Mouse (Mus musculus) neural tube, embryonic 15.5 days (tissue): ENCODE results near the gene Shank2. TPM values are rescaled to one million over a fixed set of nuclear protein-coding genes. Genes with fewer than 3 reads are reported as not detected.

Source experiments
- ATAC-seq: fragments of 200-750 bp; cut with Nextera tagmentation; 2 replicates; pipeline ENCODE4 v1.8.0; 2017; ENCODE audit warnings: mild to moderate bottlenecking, moderate TSS enrichment, moderate library complexity; ENCODE audit not compliant: low FRiP score
- H3K27ac ChIP-seq: fragments of 300-500 bp; sonication (generic); replicated peaks from 2 replicates; pipeline ENCODE4 v1.5.1; 2015; ENCODE audit warnings: mild to moderate bottlenecking, inconsistent platforms
- H3K27me3 ChIP-seq: fragments of 300-500 bp; sonication (generic); replicated peaks from 2 replicates; pipeline ENCODE4 v1.6.1; 2015; ENCODE audit warnings: inconsistent platforms
- H3K36me3 ChIP-seq: fragments of 300-500 bp; sonication (generic); 2 replicates; pipeline ENCODE4 v1.6.1; 2015; ENCODE audit warnings: inconsistent platforms
- H3K4me1 ChIP-seq: fragments of 300-500 bp; sonication (generic); 2 replicates; pipeline ENCODE4 v1.6.1; 2015; ENCODE audit warnings: inconsistent platforms
- H3K4me2 ChIP-seq: fragments of 300-500 bp; sonication (generic); 2 replicates; pipeline ENCODE4 v1.6.1; 2015; ENCODE audit warnings: inconsistent platforms, mild to moderate bottlenecking, moderate library complexity
- H3K4me3 ChIP-seq: fragments of 300-500 bp; sonication (generic); replicated peaks from 2 replicates; pipeline ENCODE4 v1.5.1; 2015; ENCODE audit warnings: mild to moderate bottlenecking, inconsistent platforms
- H3K9ac ChIP-seq: fragments of 300-500 bp; sonication (generic); replicated peaks from 2 replicates; pipeline ENCODE4 v1.6.1; 2015; ENCODE audit warnings: mild to moderate bottlenecking, inconsistent platforms
- H3K9me3 ChIP-seq: fragments of 300-500 bp; sonication (generic); replicated peaks from 2 replicates; pipeline ENCODE4 v1.6.1; 2016; ENCODE audit warnings: inconsistent platforms
- WGBS: fragments of 180-500 bp; shearing (Covaris S2); methylation state at CpG from one replicate; pipeline ENCODE4 v1.1.7; 2015; ENCODE audit warnings: mixed read lengths; 5-methylcytosine and 5-hydroxymethylcytosine counted together
- polyA plus RNA-seq: library from polyadenylated mRNA; unstranded; fragments of >200 nt; fragmentation: Nextera tagmentation; extraction: Ambion mirVana; gene quantifications from 2 replicates; pipeline ENCODE4 v1.2.1, GENCODE M21; 2015

Gene Shank2
- polyA plus RNA-seq, 1 experiment from 2014 or later: 9.8 TPM

DNA sequence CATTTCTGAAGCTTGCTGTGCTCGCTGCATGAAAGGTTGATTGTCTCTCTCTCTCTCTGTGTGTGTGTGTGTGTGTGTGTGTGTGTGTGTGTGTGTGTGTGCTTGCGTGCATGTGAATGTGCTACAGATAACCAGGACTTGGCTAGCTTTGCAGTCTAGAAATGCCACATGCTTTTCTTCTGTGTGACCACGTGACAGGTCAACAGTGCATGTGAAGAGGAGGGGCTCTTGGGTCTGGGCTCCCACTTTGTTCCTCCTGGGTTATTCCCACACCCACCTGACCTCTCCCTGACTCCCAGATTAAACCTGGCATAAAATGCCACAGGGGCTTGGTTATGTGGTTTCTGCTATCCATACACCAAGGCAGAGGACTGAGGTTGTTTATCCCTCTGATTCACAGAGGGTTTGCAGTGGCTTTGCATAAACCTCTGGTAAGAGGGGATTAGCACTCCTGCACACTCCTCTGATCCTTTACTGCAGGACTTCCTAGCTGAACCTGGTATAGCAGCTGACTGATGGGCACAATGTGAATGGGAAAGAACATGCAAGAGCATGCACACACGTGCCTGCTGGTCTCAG, 109.4 kb downstream of the Shank2 start:
- H3K9ac ChIP-seq: no peak overlapping the region
- WGBS: 35% methylated on average over 4 of the region's 4 CpGs
- H3K4me2 ChIP-seq: no peak overlapping the region
- no peak overlapping the region for H3K27ac ChIP-seq
- no peaks in the 10 kb centered on the region for H3K36me3 ChIP-seq
- no peaks in the 10 kb centered on the region for H3K9me3 ChIP-seq
- no peaks in the 10 kb centered on the region for H3K27me3 ChIP-seq
- peaks cover 27% of the 10 kb centered on the region for H3K4me1 ChIP-seq
- no peak for ATAC-seq
- H3K4me3 ChIP-seq: no peak overlapping the region

DNA sequence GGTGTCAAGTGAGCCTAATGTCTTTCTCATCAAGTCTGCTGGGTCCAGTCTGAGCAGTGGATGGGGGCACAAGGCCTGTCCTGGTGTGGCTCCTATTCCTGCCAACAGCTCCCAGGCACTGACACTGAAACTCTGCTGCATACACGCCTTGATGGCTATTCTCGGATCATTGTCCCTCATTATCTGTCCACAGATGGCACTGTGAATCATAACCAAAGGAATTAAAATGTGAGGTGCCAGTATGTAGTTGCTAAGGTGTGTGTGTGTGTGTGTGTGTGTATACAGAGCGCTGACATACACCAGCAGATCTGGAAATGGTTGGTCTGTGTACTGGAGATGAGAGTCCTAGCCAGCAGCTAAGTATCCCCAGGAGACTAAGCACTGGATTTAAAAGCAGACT, 110.3 kb downstream of the Shank2 start:
- H3K27ac ChIP-seq: no peak overlapping the region
- no peaks in the 10 kb centered on the region for H3K36me3 ChIP-seq
- no peak overlapping the region for H3K4me2 ChIP-seq
- ATAC-seq: no peak
- H3K4me3 ChIP-seq: no peak overlapping the region
- H3K4me1 ChIP-seq: peaks cover 19% of the 10 kb centered on the region
- H3K9me3 ChIP-seq: no peaks in the 10 kb centered on the region
- no peak overlapping the region for H3K9ac ChIP-seq
- WGBS: 73% methylated on average over 3 of the region's 3 CpGs
- no peaks in the 10 kb centered on the region for H3K27me3 ChIP-seq

DNA sequence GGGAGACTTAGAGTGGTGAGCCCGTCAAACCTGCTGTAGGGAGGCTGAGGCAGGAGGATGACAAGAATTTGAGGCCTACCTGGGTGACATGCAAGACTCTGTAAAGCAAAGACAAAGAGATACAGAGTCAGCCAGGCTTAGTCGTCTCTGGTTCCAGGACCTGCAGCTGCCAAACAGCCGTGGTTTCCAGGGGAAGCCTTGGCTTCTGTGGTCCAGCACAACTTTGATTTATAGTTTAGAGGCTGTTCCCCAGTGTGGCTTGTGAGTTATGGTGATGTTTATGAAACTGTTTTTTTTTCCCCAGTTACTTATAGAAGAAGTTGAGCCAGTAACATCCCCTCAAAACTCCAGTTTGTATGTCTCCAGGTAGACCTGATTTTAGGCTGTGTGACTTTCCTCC, 112.5 kb downstream of the Shank2 start:
- Histone ChIP-seq H3K9ac (no peak overlapping the region), H3K27ac (no peak overlapping the region), H3K4me2 (no peak overlapping the region), H3K4me1 (peaks cover 14% of the 10 kb centered on the region; the same call in 1 of the 2 replicates), H3K9me3 (no peaks in the 10 kb centered on the region), H3K36me3 (no peaks in the 10 kb centered on the region), H3K27me3 (no peaks in the 10 kb centered on the region), H3K4me3 (no peak overlapping the region)
- no peak for ATAC-seq
- 58% methylated on average over 3 of the region's 3 CpGs for WGBS

DNA sequence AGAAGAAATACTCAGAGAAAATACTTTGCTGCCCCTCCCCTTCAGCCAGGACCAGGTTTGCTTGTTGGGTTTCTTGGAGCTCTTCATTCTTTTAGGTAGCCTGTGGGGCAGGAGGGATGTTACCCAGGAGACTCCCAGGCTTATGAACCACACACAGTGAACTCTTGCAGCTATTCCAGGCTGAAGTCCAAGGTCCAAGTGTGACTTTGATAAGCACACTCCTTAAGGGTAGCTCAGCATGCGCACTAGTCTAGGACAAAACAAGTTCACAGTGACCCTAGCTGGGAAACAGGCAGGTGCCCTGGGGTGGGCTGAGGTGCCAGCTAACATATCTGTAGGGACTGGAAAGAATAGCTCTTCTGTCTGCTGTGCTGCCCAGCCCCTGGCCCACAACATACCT, 117.8 kb downstream of the Shank2 start:
- H3K9me3 ChIP-seq: no peaks in the 10 kb centered on the region
- H3K4me1 ChIP-seq: no peaks in the 10 kb centered on the region
- H3K4me3 ChIP-seq: no peak overlapping the region
- WGBS: 93% methylated on average over 1 of the region's 1 CpGs
- H3K27ac ChIP-seq: no peak overlapping the region
- no peaks in the 10 kb centered on the region for H3K36me3 ChIP-seq
- ATAC-seq: no peak
- H3K27me3 ChIP-seq: no peaks in the 10 kb centered on the region
- no peak overlapping the region for H3K9ac ChIP-seq
- H3K4me2 ChIP-seq: no peak overlapping the region

DNA sequence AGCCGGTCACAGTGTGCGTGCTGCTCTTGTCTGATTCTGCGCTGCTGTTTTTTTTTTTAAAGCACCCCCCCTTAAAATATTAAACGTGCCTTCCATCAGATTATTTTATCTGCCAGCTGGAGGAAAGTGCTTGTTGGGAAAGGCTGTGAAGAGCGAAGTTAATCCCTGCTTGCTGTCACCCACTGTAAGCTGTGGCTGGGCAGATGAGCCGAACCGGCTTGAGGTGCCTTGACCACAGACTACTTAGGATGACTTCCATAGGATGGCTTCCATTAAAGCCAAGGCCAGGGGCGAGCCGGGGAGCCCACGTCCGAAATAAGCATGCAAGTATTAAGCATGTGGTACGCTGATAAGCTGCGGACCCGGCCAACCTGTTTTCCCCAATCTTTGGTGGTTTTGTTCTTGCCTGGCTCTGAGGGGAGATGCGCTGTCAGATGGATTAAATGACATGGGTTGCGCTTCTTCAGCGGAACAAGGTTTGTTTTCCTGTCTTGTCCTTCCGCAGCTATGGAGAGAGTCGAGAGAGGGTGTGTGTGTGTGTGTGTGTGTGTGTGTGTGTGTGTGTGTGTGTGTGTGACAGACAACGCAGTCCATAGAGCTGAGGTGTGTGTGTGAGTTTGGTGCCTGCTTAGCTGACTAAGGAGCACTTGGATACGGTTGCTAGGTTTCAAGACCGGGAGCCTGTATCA, 131.1 kb downstream of the Shank2 start:
- Histone ChIP-seq H3K27me3 (no peaks in the 10 kb centered on the region), H3K4me2 (peak overlapping the region; percentile 35), H3K27ac (peak overlapping the region; percentile 77), H3K4me3 (0 out of 2 replicates have a peak overlapping the region, but pooled peaks have one; percentile 5), H3K36me3 (no peaks in the 10 kb centered on the region), H3K4me1 (peaks cover 17% of the 10 kb centered on the region), H3K9me3 (no peaks in the 10 kb centered on the region), H3K9ac (no peak overlapping the region)
- 63% methylated on average over 22 of the region's 22 CpGs for WGBS
- peak; percentile 89 for ATAC-seq

DNA sequence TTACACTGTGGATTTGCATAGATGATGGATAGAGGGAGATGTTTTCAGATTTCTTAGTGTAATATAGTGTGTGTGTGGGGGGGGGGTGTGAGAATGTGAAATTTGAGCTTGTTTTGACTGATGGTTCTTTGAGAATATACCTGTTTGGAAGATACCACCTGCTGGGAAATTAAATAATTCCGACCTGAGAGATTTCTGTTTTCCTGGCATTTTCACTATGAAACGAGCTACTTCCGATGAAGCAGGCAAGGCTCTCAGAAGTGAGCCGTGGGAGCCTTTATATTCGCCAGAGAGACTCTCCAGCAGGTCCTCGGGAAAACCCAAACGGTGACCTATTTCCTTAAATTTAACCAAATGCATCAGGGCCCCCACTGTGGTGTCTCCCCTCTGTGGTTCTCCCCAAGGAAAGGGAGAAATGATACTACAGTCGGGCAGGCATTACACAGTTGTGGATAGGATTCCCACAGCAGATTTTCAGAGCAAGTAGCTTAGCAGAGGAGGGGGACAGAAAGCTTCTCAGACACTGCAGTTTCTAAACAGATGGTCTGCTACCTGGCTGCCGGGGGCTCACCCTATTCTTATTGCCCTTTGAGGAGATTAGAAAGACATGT, 131.8 kb downstream of the Shank2 start:
- peaks cover 17% of the 10 kb centered on the region for H3K4me1 ChIP-seq
- H3K36me3 ChIP-seq: no peaks in the 10 kb centered on the region
- 0 out of 2 replicates have a peak overlapping the region, but pooled peaks have one; percentile 3 for H3K9ac ChIP-seq
- H3K4me3 ChIP-seq: 0 out of 2 replicates have a peak overlapping the region, but pooled peaks have one; percentile 9
- no peaks in the 10 kb centered on the region for H3K27me3 ChIP-seq
- ATAC-seq: peak; percentile 69; the same call in 1 of the 2 replicates
- 38% methylated on average over 9 of the region's 9 CpGs for WGBS
- no peaks in the 10 kb centered on the region for H3K9me3 ChIP-seq
- peak overlapping the region; percentile 77 for H3K27ac ChIP-seq
- peak overlapping the region; percentile 35 for H3K4me2 ChIP-seq

DNA sequence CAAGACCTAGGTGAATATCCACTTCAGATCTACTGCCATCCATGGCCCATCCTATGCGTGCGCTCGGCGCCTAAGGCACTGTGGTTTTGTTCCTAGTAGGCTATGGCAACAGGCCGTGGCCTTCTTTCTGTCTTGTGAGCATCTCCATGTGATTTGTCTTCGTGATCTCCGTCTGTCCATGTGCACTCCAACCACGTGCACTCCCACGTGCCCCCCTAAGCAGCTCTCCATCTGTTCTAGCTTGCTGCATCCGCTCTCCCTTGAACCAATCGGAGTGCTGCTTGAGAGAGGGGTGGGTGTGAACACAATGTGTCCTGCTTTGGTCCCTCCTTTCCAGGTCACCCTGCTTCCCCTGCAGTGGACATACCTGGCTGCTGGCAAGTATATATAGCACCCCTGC, 133.0 kb downstream of the Shank2 start:
- H3K27ac ChIP-seq: no peak overlapping the region
- H3K27me3 ChIP-seq: no peaks in the 10 kb centered on the region
- no peak for ATAC-seq
- no peak overlapping the region for H3K4me3 ChIP-seq
- whole genome bisulfite sequencing: 85% methylated on average over 11 of the region's 11 CpGs
- H3K36me3 ChIP-seq: no peaks in the 10 kb centered on the region
- H3K9ac ChIP-seq: no peak overlapping the region
- peaks cover 18% of the 10 kb centered on the region for H3K4me1 ChIP-seq
- no peak overlapping the region for H3K4me2 ChIP-seq
- no peaks in the 10 kb centered on the region for H3K9me3 ChIP-seq

DNA sequence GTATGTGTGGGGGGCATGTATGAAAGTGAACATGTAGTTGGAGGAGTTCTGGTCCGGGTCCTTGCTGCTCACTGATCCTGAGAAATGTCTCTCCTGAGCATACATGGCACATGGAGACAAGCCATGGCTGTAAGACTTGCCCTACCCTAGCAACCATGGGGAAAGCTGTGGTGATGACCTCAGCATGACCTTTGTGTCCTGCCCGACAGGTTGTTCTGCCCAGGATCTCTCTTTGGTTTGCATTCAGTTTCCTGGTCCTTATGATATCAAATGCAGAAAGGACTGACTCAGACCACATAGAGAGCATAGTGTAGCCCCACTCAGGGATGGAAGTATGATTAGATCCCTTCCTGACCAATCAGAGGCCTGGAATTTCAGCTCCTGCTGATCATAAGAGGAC, 136.1 kb downstream of the Shank2 start:
- 72% methylated on average over 2 of the region's 2 CpGs for WGBS
- H3K9ac ChIP-seq: no peak overlapping the region
- peaks cover 12% of the 10 kb centered on the region for H3K4me1 ChIP-seq
- no peaks in the 10 kb centered on the region for H3K27me3 ChIP-seq
- no peak overlapping the region for H3K27ac ChIP-seq
- H3K4me3 ChIP-seq: no peak overlapping the region
- no peaks in the 10 kb centered on the region for H3K9me3 ChIP-seq
- no peak overlapping the region for H3K4me2 ChIP-seq
- no peak for ATAC-seq
- H3K36me3 ChIP-seq: no peaks in the 10 kb centered on the region

DNA sequence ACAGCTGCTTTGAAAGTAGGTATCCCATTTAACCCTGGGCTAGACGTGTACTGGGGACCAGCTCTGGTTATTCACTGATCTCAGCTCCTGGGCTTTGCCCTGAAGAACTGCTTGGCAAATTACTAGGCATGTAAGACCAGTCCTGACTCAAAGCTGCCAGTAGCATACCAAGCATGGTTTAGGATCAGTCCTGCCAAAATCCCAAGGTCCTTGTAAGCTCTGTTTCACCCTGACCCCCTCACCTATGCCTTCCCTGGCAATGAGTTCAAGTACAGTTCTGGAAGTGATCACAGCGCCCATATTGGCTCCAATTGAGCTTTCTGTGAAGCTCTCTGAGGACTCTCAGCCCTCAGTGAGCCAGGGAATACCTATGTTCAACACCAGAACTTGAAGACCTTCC, 136.7 kb downstream of the Shank2 start:
- no peak overlapping the region for H3K9ac ChIP-seq
- H3K4me1 ChIP-seq: peaks cover 6% of the 10 kb centered on the region; the same call in 1 of the 2 replicates
- 74% methylated on average over 2 of the region's 2 CpGs for WGBS
- no peaks in the 10 kb centered on the region for H3K27me3 ChIP-seq
- H3K9me3 ChIP-seq: no peaks in the 10 kb centered on the region
- no peak overlapping the region for H3K27ac ChIP-seq
- H3K36me3 ChIP-seq: no peaks in the 10 kb centered on the region
- no peak overlapping the region for H3K4me3 ChIP-seq
- ATAC-seq: no peak
- H3K4me2 ChIP-seq: no peak overlapping the region

DNA sequence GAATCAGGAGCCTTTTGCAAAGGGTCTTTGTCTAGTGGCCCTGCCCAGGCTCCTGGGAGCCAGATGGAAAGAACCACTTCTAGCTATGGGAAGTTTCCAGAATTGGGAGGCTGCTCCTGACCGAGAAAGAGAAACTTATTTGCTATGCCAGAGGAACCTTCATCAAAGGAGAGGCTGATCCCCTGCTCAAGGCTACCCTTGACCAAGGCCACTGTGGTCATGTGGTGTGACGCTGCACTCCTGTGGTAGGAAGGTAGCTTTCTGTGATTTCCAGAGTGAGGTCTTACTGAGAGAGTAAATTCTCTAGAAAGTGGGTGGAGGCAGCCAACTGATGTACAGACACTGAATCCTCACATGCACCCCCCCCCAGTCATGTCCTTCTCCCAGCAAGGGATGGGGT, 138.0 kb downstream of the Shank2 start:
- H3K9ac ChIP-seq: no peak overlapping the region
- ATAC-seq: no peak

DNA sequence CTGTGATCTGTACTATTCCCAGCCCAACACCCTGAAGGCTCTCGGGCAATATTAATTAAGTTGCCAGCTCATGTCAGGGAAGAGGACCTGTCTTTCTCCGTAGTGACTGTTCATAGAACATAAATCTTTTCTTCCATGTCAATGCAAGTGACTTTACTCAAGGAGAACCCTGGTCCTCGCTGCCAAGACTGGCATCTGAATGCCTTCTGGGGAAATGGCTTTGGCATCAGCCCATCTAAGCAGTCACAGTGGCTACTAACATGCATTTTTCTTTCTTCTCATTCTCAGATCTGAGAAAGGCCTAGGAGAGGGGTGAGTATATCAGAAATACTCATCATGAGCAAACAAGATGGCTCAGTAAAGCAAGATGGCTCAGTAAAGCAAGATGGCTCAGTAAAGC, 138.7 kb downstream of the Shank2 start:
- no peaks in the 10 kb centered on the region for H3K27me3 ChIP-seq
- H3K9ac ChIP-seq: no peak overlapping the region
- H3K9me3 ChIP-seq: no peaks in the 10 kb centered on the region
- H3K4me3 ChIP-seq: no peak overlapping the region
- no peak for ATAC-seq
- no peak overlapping the region for H3K27ac ChIP-seq
- 0 out of 2 replicates have a peak, but pooled peaks cover 9% of the 10 kb centered on the region for H3K4me1 ChIP-seq
- WGBS: 35% methylated on average over 3 of the region's 3 CpGs
- H3K36me3 ChIP-seq: no peaks in the 10 kb centered on the region
- no peak overlapping the region for H3K4me2 ChIP-seq

More for the DNA sequence above, 138.0 kb downstream of the Shank2 start:
- Histone ChIP-seq H3K27me3 (no peaks in the 10 kb centered on the region), H3K4me2 (no peak overlapping the region), H3K9me3 (no peaks in the 10 kb centered on the region), H3K36me3 (no peaks in the 10 kb centered on the region), H3K4me3 (no peak overlapping the region), H3K4me1 (peaks cover 9% of the 10 kb centered on the region; the same call in 1 of the 2 replicates), H3K27ac (0 out of 2 replicates have a peak overlapping the region, but pooled peaks have one; percentile 5)
- WGBS: 79% methylated on average over 2 of the region's 2 CpGs

DNA sequence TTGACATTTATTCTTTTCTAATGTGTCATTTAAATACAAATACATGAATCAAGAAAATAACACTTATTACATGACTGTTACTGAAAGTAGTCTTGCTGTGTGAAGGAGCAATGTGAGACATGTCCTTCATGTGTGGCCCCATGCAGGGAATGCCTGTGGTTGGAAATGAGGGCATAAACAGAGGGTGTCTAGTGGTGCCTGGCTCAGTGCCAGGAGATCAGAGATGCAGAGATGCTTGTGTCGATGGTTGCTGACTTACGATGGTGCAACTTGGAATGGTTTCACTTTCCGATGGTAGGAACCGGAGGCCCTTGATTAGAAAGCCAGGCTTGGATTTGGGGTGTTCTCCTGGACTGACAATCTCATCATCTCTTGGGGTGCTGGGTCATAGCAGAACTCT, 140.3 kb downstream of the Shank2 start:
- Histone ChIP-seq H3K4me3 (no peak overlapping the region), H3K27me3 (no peaks in the 10 kb centered on the region), H3K27ac (no peak overlapping the region), H3K9me3 (no peaks in the 10 kb centered on the region), H3K36me3 (no peaks in the 10 kb centered on the region), H3K9ac (no peak overlapping the region), H3K4me1 (0 out of 2 replicates have a peak, but pooled peaks cover 9% of the 10 kb centered on the region), H3K4me2 (no peak overlapping the region)
- ATAC-seq: no peak
- 66% methylated on average over 4 of the region's 4 CpGs for WGBS
